9 mouse cellular contexts compared by ENCODE assay signal in genomic region chr10:80946684-80947437, GRCm38 (mm10). TPM values are rescaled to one million over a fixed set of nuclear protein-coding genes. Genes with fewer than 3 reads are reported as not detected.
A peak's percentile ranks its signal among the peaks of the same experiment; 100 is the strongest.
DNase-seq lines count a peak whose midpoint lies in the region; ATAC-seq and TF ChIP-seq lines count a peak whose summit lies in the region.
"Had no signal": no experiment of that assay in that cellular context is flagged by ENCODE, and none has a peak within 500 bp of the region (broad histone marks: within the 10 kb centered on the region; RNA-seq: fewer than 3 reads in every experiment).

No protein-coding gene starts in this region.

- no peak for TF ChIP-seq EP300 in MEL (IDR thresholded peaks at IDR 0.05; ENCODE audit: low read depth in 1 of 2, low read length in 2 of 2)

- peaks cover 16% of the 10 kb centered on the region for H3K4me1 ChIP-seq in forebrain, embryonic 13.5 days
- H3K4me1 ChIP-seq in forebrain, embryonic 14.5 days (ENCODE audit: control insufficient read depth, insufficient read depth, low read length) = no peaks in the 10 kb centered on the region
- no peaks in the 10 kb centered on the region for H3K4me1 ChIP-seq in liver, adult 2 months (ENCODE audit: control insufficient read depth, insufficient read depth, low read length)
- peaks cover 43% of the 10 kb centered on the region for H3K4me1 ChIP-seq in liver, embryonic 12.5 days
- peaks cover 5 to 32% of the 10 kb centered on the region in 2 experiments; a peak in 3 of 4 replicates for H3K4me1 ChIP-seq in MEL (ENCODE audit: control insufficient read depth in 1 of 2, insufficient read depth in 2 of 2, low read length in 2 of 2)

- no peak overlapping the region for H3K4me2 ChIP-seq in forebrain, embryonic 13.5 days
- no peak overlapping the region for H3K4me2 ChIP-seq in forebrain, embryonic 14.5 days (ENCODE audit: low read length)
- no peak overlapping the region for H3K4me2 ChIP-seq in liver, embryonic 12.5 days
- H3K4me2 ChIP-seq: embryonic facial prominence, embryonic 15.5 days had no signal

- no peak overlapping the region for H3K27ac ChIP-seq in forebrain, embryonic 13.5 days
- no peak overlapping the region for H3K27ac ChIP-seq in forebrain, embryonic 14.5 days (ENCODE audit: low read depth, low read length)
- H3K27ac ChIP-seq in liver, adult 2 months (replicated peaks; ENCODE audit: insufficient read depth, low read depth, low read length) = no peak overlapping the region
- no peak overlapping the region for H3K27ac ChIP-seq in liver, embryonic 12.5 days
- no peak overlapping the region for H3K27ac ChIP-seq in MEL (ENCODE audit: control insufficient read depth, low read depth, low read length)

- H3K4me3 ChIP-seq in forebrain, embryonic 13.5 days = no peak overlapping the region
- no peak overlapping the region for H3K4me3 ChIP-seq in forebrain, embryonic 14.5 days (ENCODE audit: low read depth, low read length)
- no peak overlapping the region for H3K4me3 ChIP-seq in liver, adult 2 months (ENCODE audit: insufficient read depth, low read depth, low read length)
- H3K4me3 ChIP-seq in liver, embryonic 12.5 days = no peak overlapping the region
- H3K4me3 ChIP-seq in MEL (ENCODE audit: control insufficient read depth in 1 of 2, insufficient read depth in 1 of 2, low read depth in 2 of 2, low read length in 2 of 2) = no peak overlapping the region
- H3K4me3 ChIP-seq: embryonic facial prominence, embryonic 15.5 days had no signal

- peak; percentile 56; the same call in 1 of the 2 replicates for TF ChIP-seq CTCF in liver, adult 2 months (IDR thresholded peaks at IDR 0.05; ENCODE audit: low read depth, low read length)
- peak; percentile 56 to 85 (median 67) for TF ChIP-seq CTCF in MEL (IDR thresholded peaks at IDR 0.05 in 2 of 3, conservative IDR thresholded peaks at IDR 0.05 in 1 of 3; ENCODE audit: control insufficient read depth in 1 of 3, insufficient read depth in 1 of 3, low read depth in 2 of 3, low read length in 3 of 3, poor library complexity in 1 of 3, severe bottlenecking in 1 of 3)

- WGBS in forebrain, embryonic 13.5 days = 60% methylated on average over 14 of the region's 14 CpGs
- WGBS in forebrain, embryonic 14.5 days = 64% methylated on average over 14 of the region's 14 CpGs
- WGBS in liver, adult 2 months = 76% methylated on average over 14 of the region's 14 CpGs
- WGBS in liver, embryonic 12.5 days (ENCODE audit: insufficient replicate concordance) = 57% methylated on average over 14 of the region's 14 CpGs

- H3K36me3 ChIP-seq in forebrain, embryonic 13.5 days (ENCODE audit: poor library complexity, severe bottlenecking) = no peaks in the 10 kb centered on the region
- no peaks in the 10 kb centered on the region for H3K36me3 ChIP-seq in forebrain, embryonic 14.5 days (ENCODE audit: control insufficient read depth, insufficient read depth, low read length)
- H3K36me3 ChIP-seq in liver, adult 2 months (ENCODE audit: control insufficient read depth, insufficient read depth, low read length) = no peaks in the 10 kb centered on the region
- no peaks in the 10 kb centered on the region for H3K36me3 ChIP-seq in liver, embryonic 12.5 days
- H3K36me3 ChIP-seq in MEL (ENCODE audit: control insufficient read depth in 1 of 2, insufficient read depth in 2 of 2, low read length in 2 of 2) = peaks cover 0 to 16% of the 10 kb centered on the region in 2 experiments; a peak in 2 of 4 replicates
- H3K36me3 ChIP-seq: embryonic facial prominence, embryonic 15.5 days had no signal

- H3K9ac ChIP-seq in forebrain, embryonic 13.5 days = peak overlapping the region; percentile 16; the same call in 1 of the 2 replicates
- H3K9ac ChIP-seq in forebrain, embryonic 14.5 days (ENCODE audit: low read length) = no peak overlapping the region
- no peak overlapping the region for H3K9ac ChIP-seq in liver, adult 2 months (ENCODE audit: low read depth, low read length)
- H3K9ac ChIP-seq in liver, embryonic 12.5 days = no peak overlapping the region
- H3K9ac ChIP-seq in MEL (ENCODE audit: control insufficient read depth, low read depth, low read length, poor library complexity, severe bottlenecking) = no peak overlapping the region
- H3K9ac ChIP-seq: embryonic facial prominence, embryonic 15.5 days had no signal

- no peaks in the 10 kb centered on the region for H3K9me3 ChIP-seq in forebrain, embryonic 13.5 days (replicated peaks)
- H3K9me3 ChIP-seq in forebrain, embryonic 14.5 days (replicated peaks; ENCODE audit: control insufficient read depth, low read length) = no peaks in the 10 kb centered on the region
- H3K9me3 ChIP-seq in liver, embryonic 12.5 days (replicated peaks) = no peaks in the 10 kb centered on the region
- no peaks in the 10 kb centered on the region for H3K9me3 ChIP-seq in MEL (replicated peaks; ENCODE audit: insufficient read depth, low read length)
- H3K9me3 ChIP-seq: embryonic facial prominence, embryonic 15.5 days had no signal

- no peaks in the 10 kb centered on the region for H3K27me3 ChIP-seq in forebrain, embryonic 13.5 days
- H3K27me3 ChIP-seq in forebrain, embryonic 14.5 days (replicated peaks; ENCODE audit: control insufficient read depth, insufficient read depth, low read length) = no peaks in the 10 kb centered on the region
- H3K27me3 ChIP-seq in liver, adult 2 months (ENCODE audit: control insufficient read depth, insufficient read depth, low read length) = no peaks in the 10 kb centered on the region
- H3K27me3 ChIP-seq in liver, embryonic 12.5 days (replicated peaks) = peaks cover 21% of the 10 kb centered on the region; the same call in 1 of the 2 replicates
- H3K27me3 ChIP-seq in MEL (ENCODE audit: control insufficient read depth in 1 of 2, insufficient read depth in 2 of 2, low read length in 2 of 2) = no peaks in the 10 kb centered on the region
- H3K27me3 ChIP-seq: embryonic facial prominence, embryonic 15.5 days had no signal

- no peak for ATAC-seq in forebrain, embryonic 13.5 days
- ATAC-seq in forebrain, embryonic 14.5 days = no peak
- ATAC-seq in liver, embryonic 12.5 days = no peak
- 0 out of 2 replicates have a peak, but pooled peaks have one; percentile 30 for ATAC-seq in megakaryocyte progenitor cell, adult 5-6 weeks (replicated peaks; ENCODE audit: poor library complexity)

- no peak for TF ChIP-seq POLR2A in liver, adult 2 months (IDR thresholded peaks at IDR 0.05; ENCODE audit: extremely low read depth, insufficient read depth, low read length)
- no peak for TF ChIP-seq POLR2A in MEL (IDR thresholded peaks at IDR 0.05; ENCODE audit: control insufficient read depth in 1 of 2, insufficient read depth in 1 of 2, low read depth in 1 of 2, low read length in 2 of 2, poor library complexity in 1 of 2)

- DNase-seq in forebrain, embryonic 14.5 days (ENCODE audit: low spot score) = no peak
- DNase-seq in liver, adult 2 months (ENCODE audit: extremely low read depth, low read depth, low spot score) = no peak
- DNase-seq in MEL (ENCODE audit: low read depth, low spot score) = peak; percentile 47
- DNase-seq in urinary bladder, postnatal 4 days (ENCODE audit: low spot score in 2 of 2) = no peak
- DNase-seq in ovary, postnatal 10 days (ENCODE audit: low spot score) = no peak

- no peaks in the 10 kb centered on the region for H3K79me2 ChIP-seq in liver, adult 2 months (ENCODE audit: control insufficient read depth, insufficient read depth, low read length)
- H3K79me2 ChIP-seq in MEL (ENCODE audit: control insufficient read depth, insufficient read depth, low read length, poor library complexity) = no peaks in the 10 kb centered on the region

- TF ChIP-seq RAD21 in MEL (IDR thresholded peaks at IDR 0.05; ENCODE audit: low read depth, low read length) = no peak

TF ChIP-seq in MEL, 35 proteins besides CTCF, POLR2A, EP300 and RAD21 (continues in another document):
- TF ChIP-seq NRF1 (IDR thresholded peaks at IDR 0.05; ENCODE audit: insufficient read depth, low read depth, low read length, poor library complexity, severe bottlenecking) = no peak
- TF ChIP-seq SIN3A (IDR thresholded peaks at IDR 0.05; ENCODE audit: low read length) = no peak

RNA-seq across cellular contexts. Expression of gene Gadd45b, which starts 17.0 kb away (rescaled TPM):
- 4.9 and 5.1 TPM in 2 replicates for polyA plus RNA-seq in forebrain, embryonic 13.5 days (2015; fragmentation: Nextera tagmentation; extraction: Ambion mirVana)
- polyA plus RNA-seq in forebrain, embryonic 14.5 days (2014; fragmentation: Nextera tagmentation; extraction: Ambion mirVana) = 5.2 and 6.2 TPM in 2 replicates
- 2.1 and 8.3 TPM in 2 replicates for total RNA-seq in liver, adult 2 months (2014; rRNA removed)
- polyA plus RNA-seq in liver, adult 2 months (2012; rRNA removed) = 1.4 and 1.8 TPM in 2 replicates
- polyA plus RNA-seq in liver, embryonic 12.5 days (2016; fragmentation: Nextera tagmentation; extraction: Ambion mirVana) = 1.6 and 2.0 TPM in 2 replicates
- 13.3 and 13.4 TPM in 2 replicates for total RNA-seq in MEL (2012; rRNA removed)
- polyA plus RNA-seq in MEL (2012; ENCODE audit: insufficient read depth in 1 of 2, insufficient read length in 2 of 2, low read depth in 1 of 2, low replicate concordance in 2 of 2, missing spikeins in 1 of 2) = 10 to 100 TPM in 1 of 2 experiments, not detected in 1; 10.1 TPM
- 18.7 and 20.7 TPM in 2 replicates for total RNA-seq in megakaryocyte progenitor cell, adult 5-6 weeks (2015)
- total RNA-seq in megakaryocyte progenitor cell, adult 5-6 weeks (2017) = 17.6 and 17.9 TPM in 2 replicates

RNA-seq across cellular contexts. Expression of gene Lmnb2, which starts 28.8 kb away (rescaled TPM):
- 54.0 and 54.9 TPM in 2 replicates for polyA plus RNA-seq in forebrain, embryonic 13.5 days (2015; fragmentation: Nextera tagmentation; extraction: Ambion mirVana)
- 12.1 and 14.4 TPM in 2 replicates for polyA plus RNA-seq in forebrain, embryonic 14.5 days (2014; fragmentation: Nextera tagmentation; extraction: Ambion mirVana)
- total RNA-seq in liver, adult 2 months (2014; rRNA removed) = 3.2 and 3.3 TPM in 2 replicates
- polyA plus RNA-seq in liver, adult 2 months (2012; rRNA removed) = 5.5 and 6.6 TPM in 2 replicates
- 23.1 and 23.6 TPM in 2 replicates for polyA plus RNA-seq in liver, embryonic 12.5 days (2016; fragmentation: Nextera tagmentation; extraction: Ambion mirVana)
- 28.4 and 32.8 TPM in 2 replicates for total RNA-seq in MEL (2012; rRNA removed)
- polyA plus RNA-seq in MEL (2012; ENCODE audit: insufficient read depth in 1 of 2, insufficient read length in 2 of 2, low read depth in 1 of 2, low replicate concordance in 2 of 2, missing spikeins in 1 of 2) = 10 to 100 TPM in 1 of 2 experiments, not detected in 1; 29.9 TPM
- 11.7 and 13.9 TPM in 2 replicates for total RNA-seq in megakaryocyte progenitor cell, adult 5-6 weeks (2015)
- 49.3 and 56.9 TPM in 2 replicates for total RNA-seq in megakaryocyte progenitor cell, adult 5-6 weeks (2017)

RNA-seq across cellular contexts. Expression of gene Timm13, which starts 46.1 kb away (rescaled TPM):
- 356 and 364 TPM in 2 replicates for polyA plus RNA-seq in forebrain, embryonic 13.5 days (2015; fragmentation: Nextera tagmentation; extraction: Ambion mirVana)
- 355 and 398 TPM in 2 replicates for polyA plus RNA-seq in forebrain, embryonic 14.5 days (2014; fragmentation: Nextera tagmentation; extraction: Ambion mirVana)
- 79.9 and 87.7 TPM in 2 replicates for total RNA-seq in liver, adult 2 months (2014; rRNA removed)
- polyA plus RNA-seq in liver, adult 2 months (2012; rRNA removed) = 369 and 388 TPM in 2 replicates
- 271 and 301 TPM in 2 replicates for polyA plus RNA-seq in liver, embryonic 12.5 days (2016; fragmentation: Nextera tagmentation; extraction: Ambion mirVana)
- total RNA-seq in MEL (2012; rRNA removed) = 349 and 366 TPM in 2 replicates
- 100 to 1,000 TPM; 329 to 645 TPM for polyA plus RNA-seq in MEL (2012; ENCODE audit: insufficient read depth in 1 of 2, insufficient read length in 2 of 2, low read depth in 1 of 2, low replicate concordance in 2 of 2, missing spikeins in 1 of 2)
- 132 and 150 TPM in 2 replicates for total RNA-seq in megakaryocyte progenitor cell, adult 5-6 weeks (2015)
- total RNA-seq in megakaryocyte progenitor cell, adult 5-6 weeks (2017) = 55.3 and 100 TPM in 2 replicates
